Mouse (Mus musculus) G1E (cell line): ENCODE results near the gene Zfp553.

Experiments
- CTCF ChIP-seq: IDR thresholded peaks from 2 replicates; pipeline ENCODE4 v1.5.1; 2012; ENCODE audit warnings: low read depth, low read length, inconsistent platforms, mixed read lengths
- GATA1 ChIP-seq: IDR thresholded peaks from 2 replicates; pipeline ENCODE4 v1.6.1; 2012; ENCODE audit warnings: borderline replicate concordance, low read length, inconsistent platforms, mixed read lengths
- GATA2 ChIP-seq: IDR thresholded peaks from 2 replicates; pipeline ENCODE4 v1.6.1; 2012; ENCODE audit warnings: low read depth, low read length, inconsistent platforms, borderline replicate concordance
- POLR2AphosphoS5 ChIP-seq: IDR thresholded peaks from 2 replicates; pipeline ENCODE4 v1.6.1; 2012; ENCODE audit warnings: low read depth, low read length, inconsistent platforms; ENCODE audit not compliant: insufficient replicate concordance
- TAL1 ChIP-seq: conservative IDR thresholded peaks from 2 replicates; pipeline ENCODE4 v1.6.1; 2012; ENCODE audit warnings: low read depth, low read length, inconsistent platforms, mixed read lengths

GRCm38 (mm10) chr7:127208553-127209438 is 24.1 kb upstream of the Zfp553 start, which contains the start of gene Mylpf:
- TF ChIP-seq CTCF (no peak), TAL1 (no peak), GATA1 (no peak), POLR2AphosphoS5 (no peak), GATA2 (no peak)
